ENCODE assay signal across 9 mouse cellular contexts in genomic region chr19:34193683-34194082, GRCm38 (mm10). TPM values are rescaled to one million over a fixed set of nuclear protein-coding genes. Genes with fewer than 3 reads are reported as not detected.
DNase-seq lines count a peak whose midpoint lies in the region; ATAC-seq lines count a peak whose summit lies in the region.
"Had no signal": no experiment of that assay in that cellular context is flagged by ENCODE, and none has a peak within 500 bp of the region (broad histone marks: within the 10 kb centered on the region; RNA-seq: fewer than 3 reads in every experiment).

No protein-coding gene starts in this region.

- H3K27me3 ChIP-seq in kidney, embryonic 16.5 days (ENCODE audit: insufficient read depth, low read length): no peaks in the 10 kb centered on the region
- H3K27me3 ChIP-seq in embryonic facial prominence, embryonic 12.5 days: 0 out of 2 replicates have a peak, but pooled peaks cover 6% of the 10 kb centered on the region
- no peaks in the 10 kb centered on the region for H3K27me3 ChIP-seq in intestine, embryonic 14.5 days (replicated peaks; ENCODE audit: control insufficient read depth, insufficient read depth, low read length)
- no peaks in the 10 kb centered on the region for H3K27me3 ChIP-seq in midbrain, embryonic 16.5 days (ENCODE audit: control insufficient read depth, insufficient read depth, low read depth, low read length)

- H3K4me3 ChIP-seq in kidney, embryonic 16.5 days (ENCODE audit: low read length): peak overlapping the region; percentile 75
- H3K4me3 ChIP-seq in embryonic facial prominence, embryonic 12.5 days: peak overlapping the region; percentile 57
- H3K4me3 ChIP-seq in intestine, embryonic 14.5 days (ENCODE audit: low read depth, low read length): peak overlapping the region; percentile 70
- H3K4me3 ChIP-seq in midbrain, embryonic 16.5 days (ENCODE audit: low read depth, low read length): peak overlapping the region; percentile 68

- no peak overlapping the region for H3K27ac ChIP-seq in kidney, embryonic 16.5 days (ENCODE audit: low read length)
- no peak overlapping the region for H3K27ac ChIP-seq in embryonic facial prominence, embryonic 12.5 days
- H3K27ac ChIP-seq in intestine, embryonic 14.5 days (ENCODE audit: low read depth): no peak overlapping the region
- no peak overlapping the region for H3K27ac ChIP-seq in midbrain, embryonic 16.5 days (ENCODE audit: low read length)

- no peak overlapping the region for H3K9ac ChIP-seq in kidney, embryonic 16.5 days (replicated peaks; ENCODE audit: low read length)
- H3K9ac ChIP-seq in embryonic facial prominence, embryonic 12.5 days: no peak overlapping the region
- no peak overlapping the region for H3K9ac ChIP-seq in intestine, embryonic 14.5 days (ENCODE audit: low read length)
- H3K9ac ChIP-seq in midbrain, embryonic 16.5 days (ENCODE audit: low read depth, low read length): no peak overlapping the region

- peaks cover 8% of the 10 kb centered on the region for H3K4me1 ChIP-seq in kidney, embryonic 16.5 days (ENCODE audit: insufficient read depth, low read length)
- H3K4me1 ChIP-seq in embryonic facial prominence, embryonic 12.5 days: 0 out of 2 replicates have a peak, but pooled peaks cover 7% of the 10 kb centered on the region
- H3K4me1 ChIP-seq in intestine, embryonic 14.5 days (replicated peaks; ENCODE audit: control insufficient read depth, insufficient read depth, low read length): peaks cover 15% of the 10 kb centered on the region
- H3K4me1 ChIP-seq in midbrain, embryonic 16.5 days (ENCODE audit: control insufficient read depth, insufficient read depth, low read length): peaks cover 6% of the 10 kb centered on the region; the same call in 1 of the 2 replicates

- 68% methylated on average over 9 of the region's 9 CpGs for WGBS in kidney, embryonic 16.5 days
- WGBS in embryonic facial prominence, embryonic 12.5 days: 33% methylated on average over 9 of the region's 9 CpGs
- 61% methylated on average over 9 of the region's 9 CpGs for WGBS in intestine, embryonic 14.5 days
- 49% methylated on average over 9 of the region's 9 CpGs for WGBS in midbrain, embryonic 16.5 days

- H3K9me3 ChIP-seq in kidney, embryonic 16.5 days (ENCODE audit: low read length): no peaks in the 10 kb centered on the region
- no peaks in the 10 kb centered on the region for H3K9me3 ChIP-seq in embryonic facial prominence, embryonic 12.5 days
- no peaks in the 10 kb centered on the region for H3K9me3 ChIP-seq in intestine, embryonic 14.5 days (ENCODE audit: control insufficient read depth, low read length)
- no peaks in the 10 kb centered on the region for H3K9me3 ChIP-seq in midbrain, embryonic 16.5 days (replicated peaks; ENCODE audit: control insufficient read depth, low read length, poor library complexity, severe bottlenecking)

- H3K36me3 ChIP-seq in kidney, embryonic 16.5 days (ENCODE audit: insufficient read depth, low read length): no peaks in the 10 kb centered on the region
- H3K36me3 ChIP-seq in embryonic facial prominence, embryonic 12.5 days: no peaks in the 10 kb centered on the region
- H3K36me3 ChIP-seq in intestine, embryonic 14.5 days (ENCODE audit: control insufficient read depth, insufficient read depth, low read length): no peaks in the 10 kb centered on the region
- H3K36me3 ChIP-seq in midbrain, embryonic 16.5 days (ENCODE audit: control insufficient read depth, insufficient read depth, low read length): no peaks in the 10 kb centered on the region

- H3K4me2 ChIP-seq in kidney, embryonic 16.5 days (replicated peaks; ENCODE audit: low read depth, low read length): peak overlapping the region; percentile 99
- peak overlapping the region; percentile 82 for H3K4me2 ChIP-seq in embryonic facial prominence, embryonic 12.5 days (replicated peaks)
- peak overlapping the region; percentile 98 for H3K4me2 ChIP-seq in intestine, embryonic 14.5 days (ENCODE audit: low read length)
- peak overlapping the region; percentile 64 for H3K4me2 ChIP-seq in midbrain, embryonic 16.5 days (ENCODE audit: low read length)

- no peak for ATAC-seq in kidney, embryonic 16.5 days (ENCODE audit: low FRiP score, low TSS enrichment)
- ATAC-seq in embryonic facial prominence, embryonic 12.5 days (ENCODE audit: insufficient number of reproducible peaks, insufficient read depth, low FRiP score, low TSS enrichment): no peak
- no peak for ATAC-seq in intestine, embryonic 14.5 days (replicated peaks; ENCODE audit: low FRiP score, low TSS enrichment, low read depth)
- no peak for ATAC-seq in midbrain, embryonic 16.5 days
- no peak for ATAC-seq in cerebellum, adult (ENCODE audit: insufficient number of reproducible peaks, low FRiP score, low TSS enrichment)
- ATAC-seq: Patski had no signal

- no peak for DNase-seq in kidney, adult 18-20 months
- DNase-seq in intestine, embryonic 14.5 days (ENCODE audit: low spot score): no peak
- DNase-seq in embryo, embryonic 10.5 days (ENCODE audit: low spot score): no peak
- DNase-seq in thymus, postnatal 14 days: no peak

RNA-seq across cellular contexts. Expression of gene Stambpl1, which starts 1.7 kb away (rescaled TPM):
- 4.5 and 5.0 TPM in 2 replicates for polyA plus RNA-seq in kidney, embryonic 16.5 days (2015; fragmentation: Nextera tagmentation; extraction: Ambion mirVana)
- polyA plus RNA-seq in embryonic facial prominence, embryonic 12.5 days (2016; fragmentation: Nextera tagmentation; extraction: Ambion mirVana): 8.0 and 8.5 TPM in 2 replicates
- polyA plus RNA-seq in intestine, embryonic 14.5 days (2014; fragmentation: Nextera tagmentation; extraction: Ambion mirVana): 14.6 and 17.0 TPM in 2 replicates
- polyA plus RNA-seq in midbrain, embryonic 16.5 days (2015; fragmentation: Nextera tagmentation; extraction: Ambion mirVana): 21.0 and 22.8 TPM in 2 replicates

RNA-seq across cellular contexts. Expression of gene Ankrd22, which starts 27.8 kb away (rescaled TPM):
- 0.06 TPM in 1 of 2 replicates, not detected in the other for polyA plus RNA-seq in kidney, embryonic 16.5 days (2015; fragmentation: Nextera tagmentation; extraction: Ambion mirVana)
- polyA plus RNA-seq in embryonic facial prominence, embryonic 12.5 days (2016; fragmentation: Nextera tagmentation; extraction: Ambion mirVana): 0.37 and 0.42 TPM in 2 replicates
- 0.94 and 1.6 TPM in 2 replicates for polyA plus RNA-seq in intestine, embryonic 14.5 days (2014; fragmentation: Nextera tagmentation; extraction: Ambion mirVana)
- not detected in 2 replicates for polyA plus RNA-seq in midbrain, embryonic 16.5 days (2015; fragmentation: Nextera tagmentation; extraction: Ambion mirVana)
